Mouse (Mus musculus) liver, embryonic 12.5 days (tissue): ENCODE data around the gene Col18a1. TPM values are rescaled to one million over a fixed set of nuclear protein-coding genes. Genes with fewer than 3 reads are reported as not detected.
A peak's percentile ranks its signal among the peaks of the same experiment; 100 is the strongest.

Experiments used
- ATAC-seq: fragments of 200-750 bp; cut with Nextera tagmentation; 2 replicates; pipeline ENCODE4 v1.8.0; 2017; ENCODE audit warnings: moderate number of reproducible peaks, mild to moderate bottlenecking, moderate library complexity
- H3K27ac ChIP-seq: fragments of 300-500 bp; sonication (generic); 2 replicates; pipeline ENCODE4 v1.5.1; 2016; ENCODE audit warnings: mild to moderate bottlenecking
- H3K27me3 ChIP-seq: fragments of 300-500 bp; sonication (generic); replicated peaks from 2 replicates; pipeline ENCODE4 v1.6.1; 2016; ENCODE audit warnings: mild to moderate bottlenecking, moderate library complexity
- H3K36me3 ChIP-seq: fragments of 300-500 bp; sonication (generic); 2 replicates; pipeline ENCODE4 v1.6.1; 2016; ENCODE audit warnings: mild to moderate bottlenecking, moderate library complexity
- H3K4me1 ChIP-seq: fragments of 300-500 bp; sonication (generic); 2 replicates; pipeline ENCODE4 v1.6.1; 2016
- H3K4me2 ChIP-seq: fragments of 300-500 bp; sonication (generic); 2 replicates; pipeline ENCODE4 v1.6.1; 2016; ENCODE audit warnings: mild to moderate bottlenecking, moderate library complexity
- H3K4me3 ChIP-seq: fragments of 300-500 bp; sonication (generic); 2 replicates; pipeline ENCODE4 v1.5.1; 2016; ENCODE audit warnings: mild to moderate bottlenecking, moderate library complexity
- H3K9ac ChIP-seq: fragments of 300-500 bp; sonication (generic); 2 replicates; pipeline ENCODE4 v1.6.1; 2016; ENCODE audit warnings: mild to moderate bottlenecking, moderate library complexity
- H3K9me3 ChIP-seq: fragments of 300-500 bp; sonication (generic); replicated peaks from 2 replicates; pipeline ENCODE4 v1.6.1; 2016; ENCODE audit warnings: mild to moderate bottlenecking, moderate library complexity
- WGBS: fragments of 180-500 bp; shearing (Covaris S2); methylation state at CpG from one replicate; pipeline ENCODE4 v1.1.7; 2016; ENCODE audit not compliant: insufficient replicate concordance; 5-methylcytosine and 5-hydroxymethylcytosine counted together
- polyA plus RNA-seq: library from polyadenylated mRNA; unstranded; fragments of >200 nt; fragmentation: Nextera tagmentation; extraction: Ambion mirVana; gene quantifications from 2 replicates; pipeline ENCODE4 v1.2.1, GENCODE M21; 2016

Col18a1 gene
- polyA plus RNA-seq, 1 experiment from 2014 or later: 38.3 TPM

- no peak overlapping the region for H3K27ac ChIP-seq
- H3K9me3 ChIP-seq: no peaks in the 10 kb centered on the region
- no peak overlapping the region for H3K4me3 ChIP-seq
- ATAC-seq: no peak
- peaks cover 15% of the 10 kb centered on the region; the same call in 1 of the 2 replicates for H3K36me3 ChIP-seq
- 58% methylated on average over 2 of the region's 2 CpGs for WGBS
- H3K4me2 ChIP-seq: no peak overlapping the region
- no peak overlapping the region for H3K9ac ChIP-seq
- H3K27me3 ChIP-seq: no peaks in the 10 kb centered on the region
- peaks cover 4% of the 10 kb centered on the region; the same call in 1 of the 2 replicates for H3K4me1 ChIP-seq
These were observed 67.7 kb downstream of the Col18a1 start for GRCm38 (mm10) chr10:77098619-77099018.

- ATAC-seq: no peak
- no peak overlapping the region for H3K4me2 ChIP-seq
- no peak overlapping the region for H3K9ac ChIP-seq
- WGBS: 79% methylated on average over 4 of the region's 4 CpGs
- H3K27me3 ChIP-seq: no peaks in the 10 kb centered on the region
- H3K4me3 ChIP-seq: no peak overlapping the region
- no peak overlapping the region for H3K27ac ChIP-seq
- no peaks in the 10 kb centered on the region; the same call in 1 of the 2 replicates for H3K9me3 ChIP-seq
- peaks cover 20% of the 10 kb centered on the region; the same call in 1 of the 2 replicates for H3K36me3 ChIP-seq
- no peaks in the 10 kb centered on the region; the same call in 1 of the 2 replicates for H3K4me1 ChIP-seq
These were observed 68.5 kb downstream of the Col18a1 start for GRCm38 (mm10) chr10:77097890-77098200.

- ATAC-seq: no peak
- H3K4me3 ChIP-seq: no peak overlapping the region
These were observed 69.1 kb downstream of the Col18a1 start for GRCm38 (mm10) chr10:77097006-77097889.

GRCm38 (mm10) chr10:77095666-77096065 lies 70.7 kb downstream of the Col18a1 start:
- Histone ChIP-seq H3K4me3 (no peak overlapping the region), H3K36me3 (peaks cover 25% of the 10 kb centered on the region; the same call in 1 of the 2 replicates), H3K27ac (no peak overlapping the region), H3K9me3 (no peaks in the 10 kb centered on the region; the same call in 1 of the 2 replicates), H3K4me2 (no peak overlapping the region), H3K9ac (no peak overlapping the region), H3K4me1 (peaks cover 15% of the 10 kb centered on the region), H3K27me3 (no peaks in the 10 kb centered on the region)
- no peak for ATAC-seq
- WGBS: 79% methylated on average over 3 of the region's 3 CpGs

More at GRCm38 (mm10) chr10:77097006-77097889, 69.1 kb downstream of the Col18a1 start:
- Histone ChIP-seq H3K36me3 (peaks cover 25% of the 10 kb centered on the region; the same call in 1 of the 2 replicates), H3K9ac (no peak overlapping the region), H3K4me1 (peaks cover under 1% of the 10 kb centered on the region; the same call in 1 of the 2 replicates), H3K27ac (no peak overlapping the region), H3K27me3 (no peaks in the 10 kb centered on the region), H3K4me2 (no peak overlapping the region), H3K9me3 (no peaks in the 10 kb centered on the region; the same call in 1 of the 2 replicates)
- WGBS: 62% methylated on average over 12 of the region's 12 CpGs

- Histone ChIP-seq H3K4me3 (no peak overlapping the region), H3K9ac (no peak overlapping the region), H3K36me3 (peaks cover 25% of the 10 kb centered on the region; the same call in 1 of the 2 replicates), H3K9me3 (no peaks in the 10 kb centered on the region; the same call in 1 of the 2 replicates), H3K4me1 (peaks cover 31% of the 10 kb centered on the region), H3K4me2 (no peak overlapping the region), H3K27me3 (no peaks in the 10 kb centered on the region), H3K27ac (no peak overlapping the region)
- no peak for ATAC-seq
These were observed 72.5 kb downstream of the Col18a1 start for GRCm38 (mm10) chr10:77093817-77094216.

- no peaks in the 10 kb centered on the region for H3K27me3 ChIP-seq
- ATAC-seq: peak; percentile 72
- peak overlapping the region; percentile 67 for H3K27ac ChIP-seq
- H3K4me1 ChIP-seq: peaks cover 31% of the 10 kb centered on the region
- no peak overlapping the region for H3K4me3 ChIP-seq
- H3K9me3 ChIP-seq: no peaks in the 10 kb centered on the region; the same call in 1 of the 2 replicates
- H3K36me3 ChIP-seq: peaks cover 37% of the 10 kb centered on the region
- no peak overlapping the region for H3K9ac ChIP-seq
- no peak overlapping the region for H3K4me2 ChIP-seq
- WGBS: 58% methylated on average over 4 of the region's 4 CpGs
These were observed 74.7 kb downstream of the Col18a1 start for GRCm38 (mm10) chr10:77091538-77092097.

GRCm38 (mm10) chr10:77090063-77090462 lies 76.3 kb downstream of the Col18a1 start:
- H3K27ac ChIP-seq: peak overlapping the region; percentile 67; the same call in 1 of the 2 replicates
- WGBS: 37% methylated on average over 5 of the region's 5 CpGs

GRCm38 (mm10) chr10:77089336-77089735 lies 77.0 kb downstream of the Col18a1 start:
- H3K27ac ChIP-seq: peak overlapping the region; percentile 41; the same call in 1 of the 2 replicates
- 61% methylated on average over 8 of the region's 8 CpGs for WGBS
- peaks cover 31% of the 10 kb centered on the region for H3K4me1 ChIP-seq
- H3K36me3 ChIP-seq: peaks cover 47% of the 10 kb centered on the region
- H3K9ac ChIP-seq: no peak overlapping the region
- no peak overlapping the region; the same call in 1 of the 2 replicates for H3K4me2 ChIP-seq
- H3K9me3 ChIP-seq: no peaks in the 10 kb centered on the region; the same call in 1 of the 2 replicates
- no peak for ATAC-seq
- H3K27me3 ChIP-seq: no peaks in the 10 kb centered on the region
- H3K4me3 ChIP-seq: no peak overlapping the region

More at GRCm38 (mm10) chr10:77090063-77090462, 76.3 kb downstream of the Col18a1 start:
- 0 out of 2 replicates have a peak, but pooled peaks have one; percentile 18 for ATAC-seq
- Histone ChIP-seq H3K27me3 (no peaks in the 10 kb centered on the region), H3K9me3 (no peaks in the 10 kb centered on the region; the same call in 1 of the 2 replicates), H3K4me1 (peaks cover 31% of the 10 kb centered on the region), H3K9ac (0 out of 2 replicates have a peak overlapping the region, but pooled peaks have one; percentile 1), H3K4me3 (no peak overlapping the region), H3K36me3 (peaks cover 47% of the 10 kb centered on the region), H3K4me2 (no peak overlapping the region)

- Histone ChIP-seq H3K4me1 (peaks cover 5% of the 10 kb centered on the region), H3K36me3 (peaks cover 49% of the 10 kb centered on the region), H3K9ac (no peak overlapping the region), H3K4me2 (no peak overlapping the region), H3K27ac (no peak overlapping the region), H3K9me3 (no peaks in the 10 kb centered on the region), H3K4me3 (no peak overlapping the region), H3K27me3 (no peaks in the 10 kb centered on the region)
- no peak for ATAC-seq
- 50% methylated on average over 1 of the region's 1 CpGs for WGBS
These were observed 81.8 kb downstream of the Col18a1 start for GRCm38 (mm10) chr10:77084568-77084967.

- no peaks in the 10 kb centered on the region for H3K4me1 ChIP-seq
- no peak overlapping the region for H3K9ac ChIP-seq
- H3K4me3 ChIP-seq: no peak overlapping the region
- no peak for ATAC-seq
- no peaks in the 10 kb centered on the region for H3K9me3 ChIP-seq
- peaks cover 58% of the 10 kb centered on the region for H3K36me3 ChIP-seq
- no peak overlapping the region for H3K27ac ChIP-seq
- H3K27me3 ChIP-seq: no peaks in the 10 kb centered on the region
- no peak overlapping the region for H3K4me2 ChIP-seq
- WGBS: 68% methylated on average over 5 of the region's 5 CpGs
These were observed 83.4 kb downstream of the Col18a1 start for GRCm38 (mm10) chr10:77082921-77083320.

GRCm38 (mm10) chr10:77082453-77082852 lies 83.9 kb downstream of the Col18a1 start:
- no peak overlapping the region for H3K27ac ChIP-seq
- no peaks in the 10 kb centered on the region for H3K4me1 ChIP-seq
- 16% methylated on average over 3 of the region's 3 CpGs for WGBS
- ATAC-seq: no peak
- no peaks in the 10 kb centered on the region for H3K9me3 ChIP-seq
- H3K27me3 ChIP-seq: no peaks in the 10 kb centered on the region
- no peak overlapping the region for H3K4me3 ChIP-seq
- H3K4me2 ChIP-seq: no peak overlapping the region
- H3K36me3 ChIP-seq: peaks cover 56% of the 10 kb centered on the region
- no peak overlapping the region for H3K9ac ChIP-seq

- ATAC-seq: no peak
- Histone ChIP-seq H3K4me3 (no peak overlapping the region), H3K9ac (no peak overlapping the region), H3K9me3 (no peaks in the 10 kb centered on the region), H3K4me1 (no peaks in the 10 kb centered on the region), H3K36me3 (peaks cover 54% of the 10 kb centered on the region), H3K4me2 (no peak overlapping the region), H3K27ac (no peak overlapping the region), H3K27me3 (no peaks in the 10 kb centered on the region)
- WGBS: 69% methylated on average over 8 of the region's 8 CpGs
These were observed 87.4 kb downstream of the Col18a1 start for GRCm38 (mm10) chr10:77078961-77079360.
